Mouse (Mus musculus): ENCODE measurements at regions not wholly inside any gene's neighbourhood (a gene's known extent, or its start where the extent isn't known, plus 50 kb on each side); places are given as distances from the start of the nearest gene placed in this dataset.

DNA sequence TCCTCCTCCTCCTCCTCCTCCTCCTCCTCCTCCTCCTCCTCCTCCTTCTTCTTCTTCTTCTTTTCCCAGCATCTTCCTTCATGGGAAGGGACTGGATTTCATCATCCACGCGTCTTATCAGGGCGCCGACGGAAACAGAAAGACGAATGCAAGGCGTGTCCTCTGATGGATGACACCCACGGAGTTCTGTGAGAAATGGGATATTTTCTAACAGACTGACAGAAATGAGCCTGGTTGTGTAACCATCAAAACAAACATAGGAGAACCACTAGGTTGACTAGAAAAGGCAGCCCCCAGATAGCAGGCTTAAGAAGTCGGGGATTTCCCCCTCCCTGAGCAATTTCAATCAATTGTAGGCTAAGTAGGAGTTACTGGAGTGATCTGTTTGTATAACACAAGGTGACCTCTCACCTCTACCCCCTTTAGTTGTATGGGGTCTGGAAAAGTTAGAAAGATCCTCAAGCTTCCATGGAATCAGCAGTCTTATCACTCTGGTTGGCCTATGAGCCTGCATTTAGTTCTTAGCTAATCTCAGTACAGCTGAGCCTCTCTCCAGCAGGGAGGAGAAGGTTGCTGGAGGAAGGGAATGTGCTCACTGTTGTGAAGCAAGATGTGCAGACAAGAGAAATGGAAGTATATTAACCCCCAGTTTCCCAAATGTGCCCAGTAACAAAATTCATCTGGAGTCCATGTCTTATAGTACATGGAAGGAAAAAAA is 260.0 kb upstream of the Lyplal1 start:
- no peak for DNase-seq
- intact Hi-C loops (cut with DNase I), result no loop called here
- TF ChIP-seq CTCF (IDR thresholded peaks at IDR 0.05), result no peak
- Histone ChIP-seq H3K27ac (no peak overlapping the region), H3K4me3 (no peak overlapping the region)

DNA sequence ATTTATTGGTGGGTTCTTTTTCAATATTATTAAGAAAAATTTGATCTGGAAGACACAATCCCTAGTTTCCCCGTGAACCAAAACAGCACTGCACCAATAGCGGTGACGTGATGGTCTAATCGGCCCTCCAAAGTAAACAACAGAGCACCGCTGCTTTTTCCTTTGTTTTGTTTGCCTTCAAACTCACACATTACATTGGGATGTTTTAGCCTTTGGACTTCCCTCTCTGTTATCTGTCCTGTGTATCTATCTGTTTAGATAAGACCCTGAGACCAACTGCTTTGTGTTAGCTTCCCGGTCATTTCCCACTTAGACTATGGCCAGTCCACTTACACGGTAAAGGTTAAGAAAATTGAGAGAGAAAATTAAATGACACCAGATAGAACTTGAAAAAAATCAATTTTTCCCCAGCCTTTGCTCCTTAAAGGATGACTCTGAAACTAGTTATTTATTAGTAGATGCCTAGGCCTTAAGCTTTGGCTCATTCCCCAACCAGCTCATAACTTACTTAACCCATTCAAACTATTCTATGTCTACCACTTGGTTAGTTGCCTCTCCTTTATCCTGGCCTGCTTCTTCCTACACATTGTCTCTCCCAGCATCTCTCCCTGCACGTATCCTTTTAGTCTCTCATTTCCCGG is 257.0 kb upstream of the Lyplal1 start:
- no peak overlapping the region for H3K4me3 ChIP-seq
- no peak overlapping the region for H3K27ac ChIP-seq
- TF ChIP-seq CTCF (IDR thresholded peaks at IDR 0.05), result no peak
- intact Hi-C loops (cut with DNase I), result no loop called here
- no peak for DNase-seq

DNA sequence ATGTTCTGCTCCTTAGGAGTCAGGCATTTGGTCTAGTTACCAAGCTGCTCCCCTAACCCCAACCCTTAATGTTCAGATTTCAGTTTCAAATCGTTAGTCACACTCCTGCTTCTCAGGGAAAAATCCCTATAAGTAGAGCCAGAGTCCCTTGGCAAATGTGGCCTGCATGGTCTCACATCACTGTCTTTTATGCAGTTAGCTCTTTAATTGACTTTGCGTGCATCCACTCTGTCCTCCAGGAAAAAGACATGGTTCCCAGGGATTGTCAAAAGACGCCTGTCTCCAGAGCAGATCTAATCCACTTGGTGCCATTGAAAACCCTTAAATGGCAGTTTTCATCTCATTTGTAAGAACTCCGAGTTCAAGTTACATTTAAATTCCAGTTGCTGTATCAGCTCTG is 256.3 kb upstream of the Lyplal1 start:
- TF ChIP-seq CTCF (IDR thresholded peaks at IDR 0.05), result no peak
- intact Hi-C loops (cut with DNase I), result no loop called here
- Histone ChIP-seq H3K27ac (no peak overlapping the region), H3K4me3 (no peak overlapping the region)
- no peak for DNase-seq

DNA sequence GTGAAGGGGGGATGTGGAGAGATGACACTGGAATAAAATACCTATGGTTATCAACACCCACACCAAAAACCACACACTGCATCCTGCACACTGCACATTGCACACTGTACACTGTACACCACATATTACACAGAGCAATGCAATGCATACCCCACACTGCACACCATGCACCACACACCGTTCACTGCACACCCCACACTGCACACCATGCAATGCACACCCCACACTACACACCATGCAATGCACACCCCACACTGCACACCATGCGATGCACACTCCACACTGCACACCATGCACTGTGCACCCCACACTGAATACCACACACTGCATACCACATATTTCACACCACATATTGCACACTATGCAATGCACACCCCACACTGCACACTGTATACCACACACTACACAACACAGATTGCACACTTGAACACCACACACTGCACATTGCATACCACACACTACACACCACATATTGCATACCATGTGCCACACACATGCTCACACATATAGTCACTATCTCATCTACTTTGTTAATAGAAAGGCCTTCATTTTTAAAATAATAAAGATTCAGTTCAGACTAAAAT is 255.8 kb upstream of the Lyplal1 start:
- TF ChIP-seq CTCF (IDR thresholded peaks at IDR 0.05), result no peak
- intact Hi-C loops (cut with DNase I), result no loop called here
- no peak for DNase-seq
- Histone ChIP-seq H3K4me3 (no peak overlapping the region), H3K27ac (no peak overlapping the region)

DNA sequence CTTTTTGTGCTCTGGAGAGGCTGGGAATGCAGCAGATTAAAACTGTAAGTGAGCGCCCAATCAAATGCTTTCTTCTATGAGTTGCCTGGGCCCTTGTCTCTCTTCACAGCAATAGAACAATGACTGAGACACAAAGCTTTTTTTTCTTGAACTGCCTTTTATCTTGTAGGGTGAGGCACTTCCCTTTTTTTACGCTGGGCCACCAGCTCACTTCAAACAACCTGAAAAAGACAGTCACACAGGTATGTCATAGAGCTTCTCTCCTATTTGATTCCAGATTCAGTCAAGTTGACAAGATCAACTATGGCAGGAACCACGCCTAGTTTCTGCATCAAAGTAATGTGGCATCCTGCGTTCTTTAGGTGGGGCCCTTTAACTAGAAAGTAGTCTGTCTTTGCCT is 246.2 kb upstream of the Lyplal1 start:
- intact Hi-C loops (cut with DNase I), result no loop called here
- TF ChIP-seq CTCF (IDR thresholded peaks at IDR 0.05), result no peak
- H3K4me3 ChIP-seq, result no peak overlapping the region
- no peak for DNase-seq
- no peak overlapping the region for H3K27ac ChIP-seq

DNA sequence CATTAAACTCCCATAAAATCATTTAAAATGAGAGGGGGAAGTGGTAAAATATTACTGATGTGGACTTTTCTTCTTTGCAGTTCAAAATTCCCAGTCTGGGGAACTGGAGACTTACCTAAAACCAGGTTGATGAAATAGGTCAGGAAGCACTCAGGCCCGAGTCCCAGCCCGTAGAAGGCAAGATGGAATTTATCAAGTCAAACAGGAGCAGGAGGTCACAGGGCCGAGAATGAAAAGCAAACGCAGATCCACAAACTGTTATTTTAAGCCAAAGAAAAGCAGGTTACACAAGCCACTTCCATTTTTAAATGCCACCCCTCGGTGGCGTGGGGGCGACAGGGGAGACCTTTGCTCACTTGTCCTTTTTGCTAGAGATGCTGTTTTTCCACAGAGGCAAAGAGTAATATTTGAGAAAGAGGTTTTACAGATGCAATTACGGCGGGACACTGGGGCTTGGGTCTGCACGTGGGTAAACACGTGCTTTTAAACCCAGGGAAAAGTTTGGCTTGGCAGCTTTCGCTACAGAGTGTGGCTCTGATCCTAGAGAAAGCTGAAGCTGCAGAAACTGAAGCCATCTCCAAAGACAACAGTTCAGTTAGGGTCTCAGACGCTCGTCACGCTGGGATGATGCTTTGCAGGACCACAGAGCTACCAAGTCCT is 241.0 kb upstream of the Lyplal1 start:
- TF ChIP-seq CTCF (IDR thresholded peaks at IDR 0.05), result no peak
- intact Hi-C loops (cut with DNase I), result no loop called here
- H3K27ac ChIP-seq, result peak overlapping the region; percentile 61

DNA sequence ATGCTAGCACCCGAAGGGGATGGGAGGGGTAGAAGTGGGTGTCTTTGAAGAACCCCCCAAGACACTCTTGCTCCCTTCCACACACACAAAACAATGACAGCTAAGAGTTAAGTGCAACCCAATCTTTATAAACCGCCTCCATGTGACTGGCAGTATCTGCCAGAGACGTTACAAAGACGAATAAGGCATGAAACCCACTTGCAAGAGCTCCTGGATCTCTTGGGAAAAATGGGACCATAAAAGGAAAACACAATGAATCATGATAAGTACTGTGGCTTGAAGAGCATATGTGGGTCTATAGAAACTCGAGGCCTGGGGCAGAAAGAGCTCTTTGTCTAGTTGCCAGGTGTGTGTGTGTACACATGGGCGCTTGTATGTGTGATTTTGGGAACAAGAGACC is 237.6 kb upstream of the Lyplal1 start:
- TF ChIP-seq CTCF (IDR thresholded peaks at IDR 0.05), result no peak
- no peak overlapping the region for H3K4me3 ChIP-seq
- no peak overlapping the region for H3K27ac ChIP-seq
- DNase-seq, result no peak
- intact Hi-C loops (cut with DNase I), result no loop called here

More for the DNA sequence above, 241.0 kb upstream of the Lyplal1 start:
- DNase-seq, result peak; percentile 38
- H3K4me3 ChIP-seq, result peak overlapping the region; percentile 59

DNA sequence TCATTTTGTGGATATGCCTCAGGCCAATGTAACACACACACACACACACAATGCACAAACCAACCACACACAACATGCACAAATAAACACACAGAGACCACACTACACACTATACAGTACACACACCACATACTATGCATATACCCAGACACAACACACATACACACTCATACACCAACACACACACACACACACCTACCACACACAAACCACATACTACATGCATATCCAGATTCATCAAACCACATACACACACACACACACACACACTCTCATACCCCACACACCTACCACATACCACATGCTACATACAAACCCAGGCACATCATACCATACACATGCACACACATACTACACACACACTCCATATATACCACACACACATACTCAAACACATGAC is 237.0 kb upstream of the Lyplal1 start:
- no peak overlapping the region for H3K4me3 ChIP-seq
- no peak for DNase-seq
- H3K27ac ChIP-seq, result no peak overlapping the region
- intact Hi-C loops (cut with DNase I), result no loop called here
- TF ChIP-seq CTCF (IDR thresholded peaks at IDR 0.05), result no peak

DNA sequence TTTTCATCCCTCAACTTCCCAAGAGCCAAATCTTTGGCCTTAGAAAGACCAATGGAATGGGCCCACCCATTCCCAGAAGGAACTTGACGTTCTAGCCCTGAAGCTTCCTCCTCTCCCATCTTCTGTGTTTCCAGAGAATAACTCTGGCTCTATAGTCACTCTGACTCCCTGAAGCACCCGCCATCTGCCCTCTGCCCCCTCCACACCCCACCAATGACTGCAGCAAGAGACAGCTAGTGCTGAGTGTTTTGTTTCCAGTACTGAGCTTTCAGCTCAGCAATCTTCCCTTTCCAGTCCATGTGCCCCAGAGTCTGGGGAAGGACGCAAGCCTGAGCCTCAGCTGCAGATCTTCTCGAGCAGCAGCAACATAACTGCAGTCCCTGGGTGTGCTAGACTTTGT is 233.3 kb upstream of the Lyplal1 start:
- no peak for TF ChIP-seq CTCF (IDR thresholded peaks at IDR 0.05)
- intact Hi-C loops (cut with DNase I), result no loop called here
- peak; percentile 29 for DNase-seq
- H3K27ac ChIP-seq, result no peak overlapping the region
- H3K4me3 ChIP-seq, result no peak overlapping the region

DNA sequence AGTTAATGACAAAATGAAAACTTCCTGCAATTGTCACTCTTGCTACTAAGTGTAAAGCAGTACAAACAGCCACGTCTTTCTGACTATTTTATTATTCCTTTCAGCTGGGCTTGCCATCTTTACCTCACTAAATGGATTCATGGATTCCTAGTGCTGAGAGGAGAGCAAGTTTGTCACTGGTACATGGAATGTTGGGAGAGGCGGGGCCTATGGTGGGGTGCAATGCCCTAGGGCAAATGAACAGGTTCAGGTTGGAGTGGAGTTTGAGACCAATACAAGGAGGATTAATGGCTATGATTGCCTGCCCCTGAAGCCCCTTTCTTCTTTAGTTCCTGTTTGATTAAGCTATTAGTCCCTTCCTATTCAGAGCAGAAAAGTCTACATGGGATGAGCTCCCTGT is 232.9 kb upstream of the Lyplal1 start:
- Histone ChIP-seq H3K27ac (no peak overlapping the region), H3K4me3 (no peak overlapping the region)
- intact Hi-C loops (cut with DNase I), result no loop called here
- no peak for TF ChIP-seq CTCF (IDR thresholded peaks at IDR 0.05)
- no peak for DNase-seq

DNA sequence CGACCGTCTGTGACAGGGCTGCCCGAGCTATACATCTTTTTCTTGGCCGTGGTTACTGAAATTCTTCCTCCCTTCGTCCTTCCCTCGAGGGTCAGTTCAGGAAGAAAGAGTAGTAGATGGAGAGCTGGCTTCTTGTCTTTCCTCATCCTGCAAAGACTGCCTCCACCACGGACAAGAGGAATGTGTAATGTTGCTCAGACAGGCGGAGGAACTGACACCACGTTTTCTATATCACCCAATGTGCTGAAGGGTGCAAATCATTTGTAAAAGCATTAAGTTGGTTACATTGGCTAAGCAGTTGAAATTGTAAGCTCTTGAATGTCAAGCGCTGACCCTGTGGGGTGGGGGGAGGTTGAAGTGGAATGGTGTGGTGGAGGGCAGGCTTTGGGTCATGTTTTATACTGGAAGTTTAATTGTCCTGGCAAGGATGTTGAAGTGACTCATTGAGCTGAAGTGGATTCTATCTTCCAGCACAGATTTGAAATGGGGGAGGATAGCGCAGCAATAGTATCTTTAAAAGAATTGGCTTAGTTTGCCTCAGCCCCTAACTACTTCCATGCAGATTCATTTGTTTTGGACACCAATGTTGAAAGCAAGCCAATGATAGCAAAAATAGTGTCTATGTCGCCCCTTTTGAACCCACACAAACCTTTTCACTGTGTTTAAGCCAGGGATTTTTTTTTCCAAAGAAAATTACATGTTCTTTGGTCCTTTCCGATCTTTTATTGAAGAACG is 230.5 kb upstream of the Lyplal1 start:
- DNase-seq, result no peak
- H3K4me3 ChIP-seq, result no peak overlapping the region
- TF ChIP-seq CTCF (IDR thresholded peaks at IDR 0.05), result no peak
- H3K27ac ChIP-seq, result no peak overlapping the region
- intact Hi-C loops (cut with DNase I), result no loop called here

DNA sequence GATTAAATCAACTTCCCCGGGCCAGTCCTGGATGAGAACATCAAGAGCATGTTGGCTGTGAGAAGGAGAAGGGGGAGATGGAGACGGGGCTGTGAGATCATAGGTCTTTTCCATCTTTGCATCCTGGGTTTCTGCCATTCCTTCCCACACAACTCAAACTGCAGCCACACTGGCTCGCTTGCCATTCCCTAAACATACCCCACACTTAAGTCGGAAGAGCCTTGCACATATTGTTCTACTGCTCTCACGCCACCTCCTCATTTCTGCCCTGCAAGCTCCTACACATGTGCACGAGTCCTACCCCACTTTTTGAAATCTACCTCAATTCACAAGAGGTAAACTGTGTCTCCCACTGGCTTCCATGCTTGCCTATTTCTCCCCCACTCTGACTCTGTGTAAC is 228.3 kb upstream of the Lyplal1 start:
- no peak overlapping the region for H3K27ac ChIP-seq
- no peak for TF ChIP-seq CTCF (IDR thresholded peaks at IDR 0.05)
- no peak for DNase-seq
- no peak overlapping the region for H3K4me3 ChIP-seq
- intact Hi-C loops (cut with DNase I), result no loop called here
